Mouse (Mus musculus) neural tube, embryonic 12.5 days (tissue): ENCODE measurements around the gene Ofcc1. TPM values are rescaled to one million over a fixed set of nuclear protein-coding genes. Genes with fewer than 3 reads are reported as not detected.

Experiments used
- ATAC-seq: fragments of 200-750 bp; cut with Nextera tagmentation; 2 replicates; pipeline ENCODE4 v1.8.0; 2017; ENCODE audit warnings: low read depth, mild to moderate bottlenecking, moderate TSS enrichment, moderate library complexity; ENCODE audit not compliant: low FRiP score
- H3K27ac ChIP-seq: fragments of 300-500 bp; sonication (generic); 2 replicates; pipeline ENCODE4 v1.5.1; 2016
- H3K27me3 ChIP-seq: fragments of 300-500 bp; sonication (generic); replicated peaks from 2 replicates; pipeline ENCODE4 v1.6.1; 2016; ENCODE audit warnings: mild to moderate bottlenecking
- H3K36me3 ChIP-seq: fragments of 300-500 bp; sonication (generic); 2 replicates; pipeline ENCODE4 v1.6.1; 2016; ENCODE audit warnings: mild to moderate bottlenecking
- H3K4me1 ChIP-seq: fragments of 300-500 bp; sonication (generic); 2 replicates; pipeline ENCODE4 v1.6.1; 2016
- H3K4me2 ChIP-seq: fragments of 300-500 bp; sonication (generic); replicated peaks from 2 replicates; pipeline ENCODE4 v1.6.1; 2016; ENCODE audit warnings: mild to moderate bottlenecking
- H3K4me3 ChIP-seq: fragments of 300-500 bp; sonication (generic); 2 replicates; pipeline ENCODE4 v1.5.1; 2016
- H3K9ac ChIP-seq: fragments of 300-500 bp; sonication (generic); 2 replicates; pipeline ENCODE4 v1.6.1; 2016; ENCODE audit warnings: mild to moderate bottlenecking
- H3K9me3 ChIP-seq: fragments of 300-500 bp; sonication (generic); 2 replicates; pipeline ENCODE4 v1.6.1; 2016; ENCODE audit warnings: mild to moderate bottlenecking
- WGBS: fragments of 180-500 bp; shearing (Covaris S2); methylation state at CpG from one replicate; pipeline ENCODE4 v1.1.7; 2016; 5-methylcytosine and 5-hydroxymethylcytosine counted together
- polyA plus RNA-seq: library from polyadenylated mRNA; unstranded; fragments of >200 nt; fragmentation: Nextera tagmentation; extraction: Ambion mirVana; gene quantifications from 2 replicates; pipeline ENCODE4 v1.2.1, GENCODE M21; 2016

Gene Ofcc1
- polyA plus RNA-seq, 1 experiment from 2014 or later: not detected

GRCm38 (mm10) chr13:40292891-40293290 lies 68.4 kb downstream of the Ofcc1 start:
- no peaks in the 10 kb centered on the region for H3K9me3 ChIP-seq
- 82% methylated on average over 2 of the region's 2 CpGs for WGBS

GRCm38 (mm10) chr13:40290846-40291245 lies 70.4 kb downstream of the Ofcc1 start:
- H3K9ac ChIP-seq: no peak overlapping the region
- no peak overlapping the region for H3K4me2 ChIP-seq
- no peak overlapping the region for H3K4me3 ChIP-seq
- H3K27me3 ChIP-seq: no peaks in the 10 kb centered on the region
- H3K36me3 ChIP-seq: no peaks in the 10 kb centered on the region
- 89% methylated on average over 10 of the region's 10 CpGs for WGBS
- H3K9me3 ChIP-seq: no peaks in the 10 kb centered on the region
- H3K27ac ChIP-seq: no peak overlapping the region
- ATAC-seq: no peak
- peaks cover 7% of the 10 kb centered on the region for H3K4me1 ChIP-seq

More at GRCm38 (mm10) chr13:40292891-40293290, 68.4 kb downstream of the Ofcc1 start:
- no peaks in the 10 kb centered on the region for H3K27me3 ChIP-seq
- ATAC-seq: no peak
- no peak overlapping the region for H3K27ac ChIP-seq
- H3K4me1 ChIP-seq: no peaks in the 10 kb centered on the region
- H3K4me3 ChIP-seq: no peak overlapping the region
- H3K36me3 ChIP-seq: no peaks in the 10 kb centered on the region
- H3K4me2 ChIP-seq: no peak overlapping the region
- no peak overlapping the region for H3K9ac ChIP-seq

GRCm38 (mm10) chr13:40288650-40289049 lies 72.6 kb downstream of the Ofcc1 start:
- Histone ChIP-seq H3K4me1 (peaks cover 7% of the 10 kb centered on the region), H3K4me3 (no peak overlapping the region), H3K27me3 (no peaks in the 10 kb centered on the region), H3K27ac (no peak overlapping the region), H3K36me3 (no peaks in the 10 kb centered on the region), H3K9ac (no peak overlapping the region), H3K9me3 (no peaks in the 10 kb centered on the region), H3K4me2 (no peak overlapping the region)
- WGBS: 75% methylated on average over 4 of the region's 4 CpGs
- no peak for ATAC-seq

- Histone ChIP-seq H3K4me2 (peak overlapping the region; percentile 48), H3K9me3 (no peaks in the 10 kb centered on the region), H3K4me1 (peaks cover 7% of the 10 kb centered on the region), H3K9ac (no peak overlapping the region), H3K27me3 (no peaks in the 10 kb centered on the region), H3K27ac (no peak overlapping the region), H3K4me3 (no peak overlapping the region), H3K36me3 (no peaks in the 10 kb centered on the region)
- peak; percentile 56; the same call in 1 of the 2 replicates for ATAC-seq
- WGBS: 28% methylated on average over 21 of the region's 21 CpGs
Measured at GRCm38 (mm10) chr13:40287266-40288002, 73.8 kb downstream of the Ofcc1 start.

DNA sequence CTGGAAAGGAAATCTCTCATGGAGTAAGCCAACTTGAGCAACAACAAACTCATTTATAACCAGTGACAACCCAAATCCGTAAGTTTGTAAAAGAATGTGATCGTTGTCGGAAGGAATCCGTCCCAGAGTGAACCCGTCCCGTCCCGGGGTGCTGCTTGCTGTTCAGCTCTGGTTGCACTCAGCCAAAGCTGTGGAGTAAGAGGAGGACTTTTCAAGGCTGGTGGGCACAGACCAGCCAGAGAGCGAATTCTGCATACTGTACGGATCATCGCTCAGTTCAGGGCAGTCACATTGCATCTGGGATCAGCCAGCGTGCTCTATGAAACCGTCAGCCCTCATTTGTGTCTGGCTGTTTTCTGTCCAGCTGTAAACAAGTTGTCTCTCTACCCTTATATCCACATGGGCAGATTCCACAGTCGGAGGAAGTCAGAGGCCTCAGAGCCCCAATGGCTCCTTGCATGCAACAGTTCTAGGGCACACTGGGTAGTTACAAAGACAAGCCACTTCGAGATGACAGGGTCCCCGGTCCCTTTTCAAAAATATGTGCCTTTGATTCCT lies 75.9 kb downstream of the Ofcc1 start:
- peaks cover 7% of the 10 kb centered on the region for H3K4me1 ChIP-seq
- no peak overlapping the region for H3K4me2 ChIP-seq
- H3K9ac ChIP-seq: no peak overlapping the region
- no peak overlapping the region for H3K4me3 ChIP-seq
- no peaks in the 10 kb centered on the region for H3K27me3 ChIP-seq
- H3K27ac ChIP-seq: no peak overlapping the region
- no peaks in the 10 kb centered on the region for H3K9me3 ChIP-seq
- no peak for ATAC-seq
- no peaks in the 10 kb centered on the region for H3K36me3 ChIP-seq
- 83% methylated on average over 15 of the region's 15 CpGs for WGBS

- Histone ChIP-seq H3K4me2 (no peak overlapping the region), H3K27me3 (no peaks in the 10 kb centered on the region), H3K36me3 (no peaks in the 10 kb centered on the region), H3K4me1 (no peaks in the 10 kb centered on the region), H3K4me3 (no peak overlapping the region), H3K9me3 (no peaks in the 10 kb centered on the region), H3K9ac (no peak overlapping the region), H3K27ac (no peak overlapping the region)
- no peak for ATAC-seq
- WGBS: 81% methylated on average over 5 of the region's 5 CpGs
Measured at GRCm38 (mm10) chr13:40280616-40281015, 80.6 kb downstream of the Ofcc1 start.

GRCm38 (mm10) chr13:40267546-40267945 lies 93.7 kb downstream of the Ofcc1 start:
- WGBS: 94% methylated on average over 9 of the region's 9 CpGs
- ATAC-seq: no peak
- Histone ChIP-seq H3K36me3 (no peaks in the 10 kb centered on the region), H3K9ac (no peak overlapping the region), H3K27ac (no peak overlapping the region), H3K9me3 (no peaks in the 10 kb centered on the region), H3K4me1 (no peaks in the 10 kb centered on the region), H3K4me3 (no peak overlapping the region), H3K4me2 (no peak overlapping the region), H3K27me3 (no peaks in the 10 kb centered on the region)

DNA sequence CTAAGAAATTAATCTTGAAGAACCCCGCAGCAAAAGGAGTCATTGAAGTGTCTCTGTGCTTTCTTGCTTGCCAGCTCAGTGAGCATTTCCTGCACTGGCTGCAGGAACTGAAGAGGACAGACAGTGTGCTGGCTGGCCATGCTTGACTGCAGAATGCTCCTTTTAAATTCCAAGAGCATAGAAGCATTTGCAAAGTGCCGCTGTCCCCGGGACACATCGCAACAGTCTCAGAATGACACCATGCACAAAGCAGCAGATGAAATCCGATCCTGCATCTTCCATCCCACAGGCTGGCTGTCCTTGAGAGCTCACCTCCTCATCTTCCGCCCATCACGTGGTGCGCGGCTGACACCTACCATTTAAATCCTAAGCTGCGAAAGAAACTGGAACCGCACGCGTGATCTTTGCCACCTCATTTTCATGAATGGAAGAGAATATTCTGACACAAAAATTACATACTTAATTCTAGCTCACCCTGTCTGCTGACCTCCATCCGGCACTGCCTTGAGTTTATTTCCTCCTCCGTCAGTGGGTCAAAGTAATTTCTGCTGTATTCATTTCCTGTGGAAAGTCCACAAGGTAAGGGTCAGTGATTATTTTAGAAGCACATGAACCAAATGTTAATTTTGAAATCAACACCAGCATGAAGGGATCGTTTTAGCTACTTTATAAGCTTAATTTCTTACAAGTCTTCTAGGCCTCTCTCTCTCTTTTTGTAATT lies 98.0 kb downstream of the Ofcc1 start:
- Histone ChIP-seq H3K4me3 (no peak overlapping the region), H3K4me1 (no peaks in the 10 kb centered on the region), H3K9me3 (no peaks in the 10 kb centered on the region), H3K36me3 (no peaks in the 10 kb centered on the region), H3K4me2 (no peak overlapping the region), H3K27me3 (no peaks in the 10 kb centered on the region), H3K27ac (no peak overlapping the region), H3K9ac (no peak overlapping the region)
- no peak for ATAC-seq
- 74% methylated on average over 16 of the region's 16 CpGs for WGBS

- Histone ChIP-seq H3K27ac (no peak overlapping the region), H3K9ac (no peak overlapping the region), H3K4me1 (no peaks in the 10 kb centered on the region), H3K27me3 (no peaks in the 10 kb centered on the region), H3K36me3 (no peaks in the 10 kb centered on the region), H3K9me3 (no peaks in the 10 kb centered on the region), H3K4me3 (no peak overlapping the region), H3K4me2 (no peak overlapping the region)
- 83% methylated on average over 5 of the region's 5 CpGs for WGBS
- ATAC-seq: no peak
Measured at GRCm38 (mm10) chr13:40258757-40259156, 102.5 kb downstream of the Ofcc1 start.

DNA sequence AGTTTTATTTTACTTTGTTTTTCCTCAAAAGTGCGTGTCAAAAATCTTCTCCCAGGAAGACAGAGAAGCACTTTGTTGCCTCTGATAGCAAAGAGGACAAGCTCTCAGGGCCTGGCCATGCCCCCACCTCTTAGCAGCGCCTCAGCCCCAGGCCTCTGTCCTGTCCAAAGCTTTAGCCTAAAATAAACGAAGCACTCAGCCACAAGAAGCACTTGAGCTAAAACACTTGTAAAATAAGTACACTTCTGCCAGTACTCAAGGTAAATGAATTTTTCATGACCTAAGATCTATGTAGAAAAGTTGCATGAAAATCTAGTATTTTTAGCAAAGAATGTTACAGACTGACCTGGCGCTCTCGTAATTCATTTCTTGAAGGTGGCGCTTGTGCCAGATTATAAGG lies 117.4 kb downstream of the Ofcc1 start:
- H3K27ac ChIP-seq: no peak overlapping the region
- no peak overlapping the region for H3K9ac ChIP-seq
- H3K36me3 ChIP-seq: no peaks in the 10 kb centered on the region
- no peaks in the 10 kb centered on the region for H3K27me3 ChIP-seq
- no peak for ATAC-seq
- H3K9me3 ChIP-seq: no peaks in the 10 kb centered on the region
- 88% methylated on average over 6 of the region's 6 CpGs for WGBS
- H3K4me3 ChIP-seq: no peak overlapping the region
- no peak overlapping the region for H3K4me2 ChIP-seq
- H3K4me1 ChIP-seq: no peaks in the 10 kb centered on the region

DNA sequence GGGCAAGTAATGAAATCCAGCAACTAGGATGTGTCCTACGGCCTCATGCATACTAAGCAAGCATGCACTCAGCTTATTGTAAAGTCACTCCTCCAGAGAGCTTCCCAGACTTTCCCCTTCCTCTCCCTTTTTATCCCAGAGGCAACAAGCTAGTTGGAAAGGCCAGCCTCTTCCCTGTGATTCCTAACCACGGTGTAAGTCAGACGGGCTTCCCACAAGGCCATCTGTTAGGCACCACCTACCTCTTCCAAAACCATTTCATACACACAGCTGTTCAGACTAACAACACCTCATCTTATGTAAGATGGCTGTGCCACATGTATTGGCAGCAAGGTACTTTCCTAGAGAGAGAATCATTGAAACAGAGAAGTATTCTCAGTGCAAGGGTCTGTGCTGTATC lies 124.9 kb downstream of the Ofcc1 start:
- no peak overlapping the region for H3K4me3 ChIP-seq
- no peak overlapping the region for H3K27ac ChIP-seq
- H3K4me2 ChIP-seq: no peak overlapping the region
- no peak overlapping the region for H3K9ac ChIP-seq
- H3K9me3 ChIP-seq: no peaks in the 10 kb centered on the region
- no peak for ATAC-seq
- no peaks in the 10 kb centered on the region for H3K36me3 ChIP-seq
- no peaks in the 10 kb centered on the region for H3K4me1 ChIP-seq
- 74% methylated on average over 3 of the region's 3 CpGs for WGBS
- H3K27me3 ChIP-seq: no peaks in the 10 kb centered on the region

GRCm38 (mm10) chr13:40208314-40208713 lies 152.9 kb downstream of the Ofcc1 start:
- Histone ChIP-seq H3K27me3 (no peaks in the 10 kb centered on the region), H3K36me3 (no peaks in the 10 kb centered on the region), H3K4me3 (no peak overlapping the region), H3K9ac (no peak overlapping the region), H3K27ac (no peak overlapping the region), H3K9me3 (no peaks in the 10 kb centered on the region), H3K4me2 (no peak overlapping the region), H3K4me1 (no peaks in the 10 kb centered on the region)
- no peak for ATAC-seq
- WGBS: 69% methylated on average over 9 of the region's 9 CpGs
